Mouse (Mus musculus) testis, postnatal 14 days (tissue): ENCODE data around the gene Kirrel3.

Source experiments
- DNase-seq: peaks from one replicate; pipeline ENCODE4 v3.0.0; 2021; ENCODE audit warnings: low spot score

Kirrel3 gene

DNA sequence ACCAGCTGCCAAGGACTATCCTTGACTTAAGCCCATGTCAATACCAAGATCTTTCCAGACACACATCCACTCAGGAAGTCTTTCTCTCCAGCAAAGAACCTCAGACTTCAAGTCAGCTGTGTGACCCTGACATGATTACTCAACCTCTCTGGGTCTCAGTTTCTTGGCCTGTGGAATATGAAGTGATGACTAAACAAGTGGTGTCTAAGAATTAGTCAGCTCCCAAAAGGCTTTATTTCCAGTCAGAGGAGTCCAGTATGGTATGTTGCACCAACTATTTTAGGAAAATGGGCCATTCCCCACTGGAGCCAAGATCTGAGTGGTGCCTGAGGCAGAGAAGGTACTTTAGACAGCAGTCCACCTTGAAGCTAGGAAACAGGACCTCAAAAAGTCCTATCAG is 462.0 kb downstream of the Kirrel3 start:
- DNase-seq, result no peak

DNA sequence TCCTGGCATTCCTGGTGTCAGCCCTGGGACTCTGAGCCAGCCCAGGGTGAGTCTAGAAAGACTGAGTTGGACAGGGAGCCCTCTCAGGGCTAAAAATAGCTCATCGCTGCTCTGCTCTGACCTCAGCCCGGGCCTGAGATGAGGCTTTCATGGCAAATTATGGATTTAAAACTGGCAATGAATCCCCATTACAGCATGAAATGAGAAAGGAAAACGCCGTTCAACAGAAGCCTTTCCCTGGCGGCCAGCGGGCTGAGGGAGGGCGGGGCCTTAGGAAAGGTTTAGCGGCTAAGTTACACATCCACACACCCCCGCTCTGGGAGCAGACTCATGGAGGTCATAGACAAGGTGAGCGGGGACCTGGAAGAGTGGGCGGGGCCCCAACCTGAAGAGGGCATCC is 467.7 kb downstream of the Kirrel3 start:
- DNase-seq, result no peak

DNA sequence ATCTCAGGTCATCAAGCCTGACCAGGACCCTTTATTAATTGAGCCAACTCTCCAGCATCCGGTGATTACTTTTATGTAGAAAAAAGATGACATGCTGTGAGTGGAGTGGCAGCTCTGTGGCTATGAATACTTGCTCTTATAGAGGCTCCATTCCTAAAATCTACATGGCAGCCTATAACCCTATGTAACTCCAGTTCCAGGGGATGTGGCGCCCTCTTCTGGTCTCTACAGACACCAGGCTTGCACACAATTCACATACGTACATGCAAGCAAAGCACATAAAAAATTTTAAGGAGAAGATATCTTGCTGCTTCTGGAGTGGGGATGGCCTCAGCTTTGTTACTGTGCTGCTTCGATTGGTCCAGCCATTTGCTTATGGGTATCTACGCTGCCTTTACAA is 468.5 kb downstream of the Kirrel3 start:
- DNase-seq, result no peak

DNA sequence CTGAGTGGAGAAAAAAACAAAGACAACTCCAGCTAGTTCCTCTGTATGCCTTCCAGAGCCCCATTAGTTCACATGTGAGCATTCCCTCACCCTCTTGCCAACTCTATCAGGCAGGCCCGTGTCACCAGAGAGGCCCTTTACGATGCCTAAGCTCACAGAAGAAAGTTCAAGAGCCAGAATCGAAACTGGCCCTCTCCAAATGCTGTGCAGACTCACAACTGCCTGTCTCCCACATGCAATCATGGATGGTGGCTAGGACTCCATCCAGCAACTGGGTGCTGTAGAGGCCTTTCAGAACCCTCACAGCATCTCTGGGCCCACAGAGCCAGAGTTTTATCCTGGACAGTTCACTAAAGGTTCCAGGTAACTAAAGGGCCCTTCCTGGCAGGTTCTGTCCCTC is 470.8 kb downstream of the Kirrel3 start:
- no peak for DNase-seq

DNA sequence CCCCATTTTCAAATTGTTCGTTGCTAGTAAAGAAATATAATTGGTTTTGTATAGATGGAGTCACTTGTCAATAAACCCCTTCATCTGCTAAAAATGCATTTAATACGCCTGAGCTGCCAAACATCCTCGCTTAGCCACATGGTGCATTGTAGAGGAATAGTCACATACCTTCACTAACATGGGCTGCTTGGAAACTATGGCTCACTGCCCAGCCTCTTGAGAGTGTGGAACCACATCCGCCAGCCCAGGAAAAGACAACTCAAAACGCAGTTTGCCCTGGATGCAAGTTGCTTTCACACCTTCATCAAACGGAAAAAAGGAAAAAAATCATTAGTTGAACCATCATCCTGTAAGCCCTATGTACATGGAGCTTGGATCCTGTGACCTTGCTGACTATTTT is 472.0 kb downstream of the Kirrel3 start:
- no peak for DNase-seq

DNA sequence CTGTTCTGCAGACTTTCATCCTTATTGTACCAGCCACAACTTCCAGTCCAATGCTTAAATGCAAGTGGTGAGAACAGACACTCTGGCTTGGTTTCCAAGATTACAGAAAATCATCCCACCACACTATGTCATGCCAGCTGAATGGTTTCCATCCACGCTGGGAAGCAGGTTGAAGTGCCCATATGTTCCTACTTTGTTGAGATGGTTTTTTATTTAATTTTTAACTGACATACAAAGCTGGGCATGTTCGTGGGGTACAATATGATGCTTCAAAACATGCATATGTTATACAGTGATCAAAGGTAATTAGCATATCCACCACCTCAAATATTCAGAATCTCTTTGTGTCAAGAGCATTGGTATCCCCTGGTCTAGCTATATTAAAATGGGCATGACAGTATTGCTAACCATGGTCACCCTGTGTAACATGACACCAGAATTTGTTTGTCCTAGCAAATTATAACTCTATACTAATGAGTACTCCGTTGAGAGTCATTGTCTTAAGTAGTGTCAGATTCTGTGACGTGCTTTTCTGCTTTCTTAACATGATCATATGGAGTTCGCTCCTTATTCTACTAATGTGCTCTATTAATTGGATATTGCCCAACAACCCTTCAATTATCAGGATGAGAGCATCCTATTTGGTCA is 472.6 kb downstream of the Kirrel3 start:
- no peak for DNase-seq

DNA sequence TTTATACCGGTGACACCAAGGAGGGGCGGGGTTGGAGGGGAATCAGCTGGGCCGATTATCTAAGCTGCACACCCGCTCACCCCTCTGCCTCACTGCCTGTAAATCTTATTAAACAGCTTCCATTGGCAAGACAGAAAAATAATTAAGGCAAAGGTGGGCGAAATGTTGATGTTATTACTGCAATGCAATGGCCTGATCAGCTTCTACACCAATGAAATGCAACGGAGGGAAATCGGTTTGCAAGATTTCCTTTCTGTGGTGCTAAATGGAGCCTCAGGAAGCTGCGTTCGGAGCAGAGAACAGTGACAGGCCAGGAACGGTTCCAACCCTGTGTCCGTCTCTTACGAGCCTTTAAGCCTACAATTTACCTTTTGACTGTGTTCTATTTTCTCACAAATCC is 475.0 kb downstream of the Kirrel3 start:
- DNase-seq, result no peak

DNA sequence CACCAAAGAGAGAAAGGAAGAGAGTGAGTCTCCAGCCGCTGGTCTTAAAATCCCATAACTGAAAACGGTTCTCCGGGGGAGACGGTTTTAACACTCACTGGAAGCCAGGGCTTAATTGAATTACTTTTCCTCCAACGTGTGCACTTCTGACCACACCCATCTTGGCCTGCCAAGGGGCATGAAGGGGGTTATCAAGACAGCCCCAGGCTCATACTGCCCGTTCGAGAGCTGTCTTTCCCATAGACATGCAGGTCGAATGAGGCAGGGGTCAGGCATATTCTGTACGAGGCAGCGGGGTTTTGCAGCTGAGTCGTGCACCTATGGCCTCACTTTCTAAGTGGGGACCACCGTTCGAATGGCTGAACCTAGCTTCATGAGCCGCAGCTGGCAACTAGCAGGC is 475.5 kb downstream of the Kirrel3 start:
- DNase-seq, result no peak

DNA sequence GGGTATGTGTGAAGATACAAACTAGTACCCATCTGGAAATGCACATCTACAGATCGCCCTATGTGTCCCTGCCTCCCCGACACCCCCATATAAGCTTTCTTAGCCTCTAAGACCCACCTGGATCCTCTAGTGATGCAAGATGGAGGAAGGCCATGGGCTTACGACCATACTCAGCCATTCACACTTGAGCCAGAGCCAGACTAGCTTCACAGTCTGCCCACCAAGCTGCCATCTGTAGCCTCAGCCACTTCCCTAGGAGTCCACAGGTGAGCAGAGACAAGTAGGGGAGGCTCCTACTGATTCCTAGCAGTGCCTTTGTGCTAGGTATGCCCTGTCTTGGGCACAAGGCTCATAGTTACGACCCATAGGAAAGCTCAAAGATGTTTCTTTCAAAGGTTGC is 476.6 kb downstream of the Kirrel3 start:
- no peak for DNase-seq

DNA sequence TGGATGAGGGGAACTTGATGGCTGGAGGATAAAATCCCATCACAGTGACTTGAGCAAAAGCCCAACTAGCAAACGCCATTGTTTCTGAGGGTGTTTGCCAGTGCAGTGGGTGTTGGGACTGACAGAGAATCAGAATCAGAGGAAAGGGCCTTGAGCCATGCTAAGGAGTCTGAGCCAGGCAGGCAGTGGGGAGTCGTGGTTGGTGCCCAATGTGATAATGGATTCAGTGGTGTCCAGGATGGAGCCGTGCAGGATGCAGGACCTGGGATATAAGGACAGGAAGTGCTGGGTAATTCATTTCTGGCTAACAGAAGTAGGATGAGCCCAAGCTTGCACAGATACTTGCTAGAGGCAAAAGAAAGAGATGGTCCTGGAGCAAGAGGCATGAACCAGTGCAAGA is 477.9 kb downstream of the Kirrel3 start:
- no peak for DNase-seq

DNA sequence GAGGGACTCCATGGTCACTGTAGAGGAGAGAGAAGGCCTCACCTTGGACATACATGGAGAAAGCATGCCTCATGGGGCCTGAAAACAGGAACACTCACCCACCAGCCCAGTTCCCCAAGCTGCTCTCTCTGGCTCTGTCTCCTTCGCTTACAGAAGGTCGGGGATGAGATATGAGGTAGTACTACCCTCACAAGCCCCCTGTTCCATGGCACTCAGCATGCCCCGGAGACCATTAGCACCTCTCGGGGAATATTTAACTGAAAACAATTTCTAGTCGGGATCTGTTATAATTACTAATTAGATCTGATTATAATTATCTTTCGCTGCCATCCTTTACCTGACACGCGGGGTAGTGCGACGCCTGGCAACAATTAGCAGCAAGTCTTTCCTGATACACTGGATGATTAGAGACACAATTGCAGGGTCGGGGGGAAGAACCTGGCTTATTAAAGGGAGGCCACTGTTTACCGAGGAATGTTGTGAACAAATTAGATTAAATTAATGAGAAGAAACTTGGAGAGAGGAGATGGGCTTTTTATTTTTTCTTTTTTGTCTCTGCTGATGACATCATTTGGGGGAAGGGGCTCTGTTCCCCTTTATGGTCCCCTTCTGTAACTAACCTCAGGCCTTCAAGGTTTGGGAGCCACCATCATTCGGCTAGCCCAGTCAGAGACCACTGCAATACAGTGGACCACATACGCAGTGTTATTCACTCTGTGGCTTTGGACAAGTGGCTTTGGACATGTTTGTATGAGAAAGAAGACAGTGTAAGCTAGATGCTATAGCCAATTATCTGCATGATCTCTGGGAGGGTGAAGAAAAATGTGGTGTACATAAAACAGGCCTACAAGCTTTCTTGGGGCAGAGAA is 478.7 kb downstream of the Kirrel3 start:
- no peak for DNase-seq

DNA sequence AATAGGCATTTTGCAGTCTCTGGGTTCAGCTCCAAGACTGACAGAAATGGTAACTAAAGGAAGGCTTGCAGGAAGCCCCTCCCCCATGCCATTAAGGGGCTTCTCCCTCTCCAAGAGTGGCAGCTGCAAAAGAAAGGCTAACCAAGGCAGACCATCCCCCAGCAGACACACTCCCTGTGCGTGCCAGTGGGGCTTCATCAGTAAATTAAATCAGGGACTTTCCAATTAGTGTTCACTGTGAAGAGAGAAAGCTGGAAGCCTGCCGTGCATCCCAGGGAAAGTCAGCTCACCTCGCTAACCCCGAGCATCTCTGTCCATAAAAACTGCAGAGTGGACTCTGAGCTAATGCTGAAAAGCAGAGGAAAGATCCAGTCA is 479.3 kb downstream of the Kirrel3 start:
- no peak for DNase-seq

DNA sequence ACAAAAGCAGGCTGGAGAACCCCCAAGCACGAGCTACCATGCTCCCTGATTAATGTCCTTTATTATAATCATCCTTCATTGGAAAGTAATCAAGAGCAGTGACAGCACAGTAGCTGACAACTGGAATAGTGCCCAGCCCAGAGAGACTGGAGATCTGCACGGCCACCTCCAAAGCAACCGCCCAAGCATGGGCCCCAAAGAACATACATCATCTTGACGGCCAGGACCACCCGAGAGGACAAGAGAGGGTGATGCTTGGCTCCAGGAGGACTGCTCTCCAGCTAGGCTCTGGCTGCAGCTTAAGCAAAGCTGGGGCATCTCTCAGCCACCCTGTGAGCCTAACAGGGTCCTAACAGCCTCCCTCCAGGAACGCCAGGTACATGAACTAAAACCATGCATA is 482.1 kb downstream of the Kirrel3 start:
- DNase-seq, result no peak

DNA sequence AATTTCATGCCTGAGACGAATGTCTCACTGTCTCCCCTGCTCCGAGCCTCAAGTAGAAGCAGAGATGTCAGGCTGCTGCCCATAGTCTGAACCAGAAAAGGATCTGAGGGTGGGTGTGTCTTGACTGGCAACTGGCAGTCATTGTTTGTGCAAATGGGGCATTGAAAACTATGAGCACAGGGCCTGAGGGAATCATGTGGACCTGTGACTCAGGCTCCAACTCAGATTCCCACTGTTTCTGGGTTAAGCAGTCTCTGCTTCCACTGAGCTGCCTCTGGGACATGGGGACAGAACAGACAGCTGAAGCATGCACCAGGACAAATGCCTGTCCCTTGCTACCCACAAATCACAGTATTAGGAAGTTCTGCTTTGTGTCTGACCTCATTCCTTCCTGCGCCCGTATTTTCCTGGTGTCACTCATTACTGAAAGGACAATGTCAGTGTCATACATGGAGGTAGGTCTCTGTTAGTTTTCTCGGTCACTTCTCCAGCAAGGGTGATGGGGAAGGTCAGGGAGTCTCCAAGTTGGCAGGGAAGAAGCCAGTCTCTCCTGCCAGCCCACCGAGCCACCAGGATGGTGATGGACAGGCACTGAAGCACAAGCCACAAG is 484.3 kb downstream of the Kirrel3 start:
- no peak for DNase-seq

DNA sequence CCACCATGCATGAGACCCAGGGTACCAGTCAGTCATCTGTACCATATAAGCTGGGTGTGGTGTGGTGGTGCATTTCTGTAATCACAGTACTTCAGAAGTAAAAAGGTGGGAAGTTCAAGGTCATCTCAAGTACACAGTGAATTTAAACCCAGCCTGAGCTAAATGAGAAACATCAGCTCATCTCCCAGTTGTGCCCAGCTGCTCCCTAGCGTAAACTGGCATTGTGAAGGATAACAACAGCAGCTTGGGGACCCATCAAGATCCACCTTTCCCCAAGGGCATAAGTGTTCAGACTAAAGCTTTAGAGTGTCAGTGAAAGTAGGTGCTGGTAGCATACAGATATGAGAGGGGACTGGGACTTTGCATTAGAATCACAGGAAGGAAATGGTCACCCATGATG is 488.6 kb downstream of the Kirrel3 start:
- no peak for DNase-seq

DNA sequence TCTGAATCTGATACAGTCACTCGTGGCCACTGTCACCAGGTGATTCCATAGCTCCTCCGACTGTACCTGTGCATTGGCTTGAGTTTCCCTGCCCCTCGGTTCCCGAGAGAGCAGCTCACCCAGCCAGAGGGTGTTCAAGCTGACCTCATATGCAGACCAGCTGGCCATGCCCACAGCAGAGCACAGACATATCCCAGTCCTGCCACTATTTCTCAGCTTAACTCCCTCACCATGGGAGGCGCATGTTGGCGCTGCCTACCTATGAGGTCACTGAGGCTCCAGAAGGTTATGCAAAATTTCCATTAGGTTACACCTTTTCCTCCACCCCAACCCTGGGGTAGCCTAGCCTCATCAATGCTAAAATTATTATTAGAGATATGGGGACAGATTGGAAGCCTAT is 489.6 kb downstream of the Kirrel3 start:
- no peak for DNase-seq

DNA sequence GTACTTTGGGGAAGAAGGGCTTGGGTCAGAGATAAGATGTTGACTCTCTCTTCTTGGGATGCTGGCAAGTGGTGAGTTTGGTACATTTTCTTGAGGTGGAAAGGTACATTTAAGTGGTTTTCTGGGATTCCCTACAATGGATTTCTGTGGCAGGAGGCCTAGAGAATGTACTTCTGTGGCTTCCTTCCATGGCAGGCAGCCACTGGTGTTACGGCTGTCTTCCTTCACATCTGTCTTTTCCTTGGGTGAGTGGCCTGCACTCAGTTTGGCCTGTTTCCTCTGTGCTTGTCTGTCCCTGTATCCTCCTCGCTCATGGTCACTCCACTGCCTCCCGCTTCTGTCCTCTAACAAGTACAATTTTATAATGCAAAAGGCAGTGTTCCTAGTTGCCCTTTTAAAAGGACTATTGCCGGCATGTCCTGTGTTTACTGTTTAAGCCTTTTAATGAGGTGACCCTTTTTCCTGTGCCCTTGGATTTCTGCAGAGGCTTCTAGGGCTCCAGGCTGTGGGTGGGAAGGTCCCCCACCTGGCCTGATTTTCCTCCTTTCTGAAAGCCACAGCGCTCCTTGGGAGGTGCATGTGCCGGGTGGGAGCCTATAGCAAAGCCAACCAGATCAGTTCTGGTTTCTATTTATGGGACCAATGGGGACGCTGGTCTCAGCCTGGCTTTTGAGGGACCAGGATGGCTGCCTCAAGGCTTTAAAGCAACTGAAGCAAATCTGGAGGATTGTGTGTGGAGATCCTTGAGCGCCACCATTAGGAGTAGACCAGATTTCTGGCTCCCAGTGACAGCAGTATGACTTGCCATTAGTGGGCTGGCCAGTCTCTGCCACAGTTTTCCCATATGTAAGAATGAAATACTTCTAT is 491.1 kb downstream of the Kirrel3 start:
- DNase-seq, result no peak

DNA sequence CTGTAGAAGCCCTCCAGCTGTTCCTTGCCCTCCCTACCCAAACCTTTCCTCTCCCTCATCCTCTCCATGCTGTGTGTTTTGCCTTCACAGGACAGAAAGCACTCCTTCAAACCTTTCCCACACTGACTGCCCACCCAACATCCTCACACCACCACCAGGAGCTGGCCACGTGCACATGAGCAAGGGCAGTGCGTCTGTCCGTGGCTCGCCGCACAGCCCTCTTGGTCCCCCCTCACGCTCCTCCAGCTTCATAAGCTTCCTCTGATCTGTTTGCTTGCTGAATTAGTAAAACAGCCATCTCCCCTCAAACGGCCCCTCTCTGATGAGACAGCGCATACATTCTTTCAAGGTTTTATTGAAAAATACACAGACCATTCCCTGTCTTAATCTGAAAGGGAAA is 492.0 kb downstream of the Kirrel3 start:
- no peak for DNase-seq

DNA sequence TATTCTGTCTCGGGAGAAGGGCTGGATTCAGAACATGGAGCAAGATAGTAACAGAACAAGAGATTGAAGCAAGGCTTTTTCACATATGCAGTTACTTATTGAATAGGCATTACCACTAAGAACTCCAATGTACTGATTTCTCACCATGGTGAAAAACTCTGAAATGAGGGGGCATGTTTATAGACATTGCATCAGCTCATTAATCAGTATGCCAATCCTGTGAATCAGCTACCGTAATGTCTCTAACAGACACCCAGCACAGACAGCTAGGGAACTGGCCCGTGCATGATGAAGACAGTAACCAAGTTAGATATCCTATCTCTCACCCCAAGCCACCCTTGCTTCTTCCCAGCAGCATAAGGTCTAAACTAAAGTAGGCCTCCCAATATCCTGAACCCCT is 492.5 kb downstream of the Kirrel3 start:
- no peak for DNase-seq

DNA sequence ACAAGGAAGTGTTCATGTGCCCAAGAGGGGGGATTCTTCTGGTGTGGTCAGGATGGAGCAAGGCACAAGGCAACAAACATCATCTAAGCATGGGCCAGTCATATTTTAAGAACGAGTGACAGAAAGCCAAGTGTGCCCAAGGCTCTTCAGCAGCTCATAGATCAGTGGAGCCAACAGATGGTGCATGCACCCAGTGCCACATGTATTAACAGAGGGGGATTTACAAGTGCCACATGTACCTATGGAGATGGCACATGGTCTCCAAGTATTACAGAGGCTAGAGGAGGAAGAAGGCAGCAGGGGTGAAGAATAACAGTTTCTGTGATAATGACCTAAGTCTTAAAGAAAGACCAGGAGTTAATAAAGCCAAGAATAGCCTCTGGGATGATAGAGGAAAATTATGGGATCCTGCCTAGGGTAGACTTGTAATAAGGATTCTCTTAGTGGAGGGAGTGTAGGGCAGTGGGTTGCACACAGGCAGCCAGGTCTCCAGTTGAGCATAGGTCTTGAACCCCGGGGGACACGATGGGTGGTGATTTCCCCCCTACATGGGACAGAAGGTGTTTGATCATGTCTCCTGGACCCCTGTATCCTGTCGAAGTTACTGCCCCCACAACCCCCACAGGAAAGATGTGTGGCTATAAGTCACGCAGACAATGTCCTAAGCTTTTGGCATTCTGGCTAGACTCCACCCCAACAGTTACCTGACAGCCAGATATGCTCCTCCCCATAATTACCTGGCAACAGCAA is 495.0 kb downstream of the Kirrel3 start:
- no peak for DNase-seq
